Mouse (Mus musculus) lung, embryonic 14.5 days (tissue): ENCODE measurements around the gene Mapk12. TPM values are rescaled to one million over a fixed set of nuclear protein-coding genes. Genes with fewer than 3 reads are reported as not detected.

Source experiments
- ATAC-seq: fragments of 200-750 bp; cut with Nextera tagmentation; 2 replicates; pipeline ENCODE4 v1.8.0; 2017; ENCODE audit warnings: mild to moderate bottlenecking, moderate TSS enrichment, moderate library complexity; ENCODE audit not compliant: insufficient read depth
- DNase-seq: peaks from one replicate; pipeline ENCODE4 v3.0.0-alpha.2; 2015
- H3K27ac ChIP-seq: fragments of 300-500 bp; sonication (generic); 2 replicates; pipeline ENCODE4 v1.5.1; 2014; ENCODE audit warnings: low read depth, mild to moderate bottlenecking, moderate library complexity
- H3K27me3 ChIP-seq: fragments of 300-500 bp; sonication (generic); 2 replicates; pipeline ENCODE4 v1.6.1; 2014; ENCODE audit warnings: low read length, control low read depth; ENCODE audit not compliant: insufficient read depth
- H3K36me3 ChIP-seq: fragments of 300-500 bp; sonication (generic); 2 replicates; pipeline ENCODE4 v1.6.1; 2014; ENCODE audit warnings: control low read depth; ENCODE audit not compliant: insufficient read depth
- H3K4me1 ChIP-seq: fragments of 300-500 bp; sonication (generic); 2 replicates; pipeline ENCODE4 v1.6.1; 2014; ENCODE audit warnings: antibody characterized with exemption, control low read depth; ENCODE audit not compliant: insufficient read depth
- H3K4me2 ChIP-seq: fragments of 300-500 bp; sonication (generic); 2 replicates; pipeline ENCODE4 v1.6.1; 2014; ENCODE audit warnings: mild to moderate bottlenecking
- H3K4me3 ChIP-seq: fragments of 300-500 bp; sonication (generic); 2 replicates; pipeline ENCODE4 v1.5.1; 2014; ENCODE audit warnings: low read depth, low read length
- H3K9ac ChIP-seq: fragments of 300-500 bp; sonication (generic); 2 replicates; pipeline ENCODE4 v1.6.1; 2014
- H3K9me3 ChIP-seq: fragments of 300-500 bp; sonication (generic); 2 replicates; pipeline ENCODE4 v1.6.1; 2016; ENCODE audit warnings: low read depth, low read length, control low read depth
- CTCF ChIP-seq: IDR thresholded peaks from 2 replicates; pipeline ENCODE4 v1.5.1; 2016; ENCODE audit warnings: antibody characterized with exemption, low read depth
- WGBS: fragments of 180-500 bp; shearing (Covaris S2); extraction: QIAGEN DNeasy Blood & Tissue Kit; methylation state at CpG from one replicate; pipeline ENCODE4 v1.1.7; 2014; 5-methylcytosine and 5-hydroxymethylcytosine counted together
- polyA plus RNA-seq: library from polyadenylated mRNA; unstranded; fragments of >200 nt; fragmentation: Nextera tagmentation; extraction: Ambion mirVana; gene quantifications from 2 replicates; pipeline ENCODE4 v1.2.1, GENCODE M21; 2014

The Mapk12 gene
- polyA plus RNA-seq, 1 experiment from 2014 or later: 11.4 TPM

GRCm38 (mm10) chr15:89128382-89129350, 11.8 kb downstream of the Mapk12 start, which contains the start of gene Hdac10:
TSS of gene Hdac10 (minus strand) at chr15:89128700.
- DNase-seq (peak; percentile 90), ATAC-seq (peak; percentile 87)
- H3K4me2 ChIP-seq: peak within 1 kb of the TSS; percentile 79
- 0 out of 2 replicates have a peak, but pooled peaks cover 3% of the 10 kb centered on the region for H3K4me1 ChIP-seq
- H3K9ac ChIP-seq: peak within 1 kb of the TSS; percentile 57
- no peaks in the 10 kb centered on the region for H3K9me3 ChIP-seq
- H3K27ac ChIP-seq: peak within 1 kb of the TSS; percentile 71; the same call in 1 of the 2 replicates
- no peaks in the 10 kb centered on the region for H3K27me3 ChIP-seq
- TF ChIP-seq CTCF: peak; percentile 95
- H3K36me3 ChIP-seq: 0 out of 2 replicates have a peak, but pooled peaks cover 6% of the 10 kb centered on the region
- H3K4me3 ChIP-seq: peak within 1 kb of the TSS; percentile 51
- 3% methylated on average over 36 of the region's 36 CpGs for WGBS

- ATAC-seq: no peak
- no peak for DNase-seq
- H3K27ac ChIP-seq: no peak overlapping the region
- TF ChIP-seq CTCF: no peak
- H3K9ac ChIP-seq: peak overlapping the region; percentile 57; the same call in 1 of the 2 replicates
- 82% methylated on average over 8 of the region's 8 CpGs for WGBS
- 0 out of 2 replicates have a peak, but pooled peaks cover 3% of the 10 kb centered on the region for H3K4me1 ChIP-seq
- peak overlapping the region; percentile 51 for H3K4me3 ChIP-seq
- H3K27me3 ChIP-seq: no peaks in the 10 kb centered on the region
- no peaks in the 10 kb centered on the region for H3K9me3 ChIP-seq
- 0 out of 2 replicates have a peak, but pooled peaks cover 6% of the 10 kb centered on the region for H3K36me3 ChIP-seq
- peak overlapping the region; percentile 79 for H3K4me2 ChIP-seq
Observed at GRCm38 (mm10) chr15:89127364-89127940, 13.1 kb downstream of the Mapk12 start.

- Histone ChIP-seq H3K27me3 (no peaks in the 10 kb centered on the region), H3K4me3 (no peak overlapping the region), H3K4me1 (peaks cover 11% of the 10 kb centered on the region; the same call in 1 of the 2 replicates), H3K9me3 (no peaks in the 10 kb centered on the region), H3K4me2 (no peak overlapping the region), H3K9ac (no peak overlapping the region), H3K36me3 (0 out of 2 replicates have a peak, but pooled peaks cover 6% of the 10 kb centered on the region), H3K27ac (no peak overlapping the region)
- DNase-seq: no peak
- WGBS: 91% methylated on average over 8 of the region's 8 CpGs
- ATAC-seq: no peak
- TF ChIP-seq CTCF: no peak
Observed at GRCm38 (mm10) chr15:89126622-89127021, 13.9 kb downstream of the Mapk12 start.

GRCm38 (mm10) chr15:89125351-89125750, 15.2 kb downstream of the Mapk12 start:
- no peak for ATAC-seq
- Histone ChIP-seq H3K27me3 (no peaks in the 10 kb centered on the region), H3K9me3 (no peaks in the 10 kb centered on the region), H3K4me1 (peaks cover 11% of the 10 kb centered on the region; the same call in 1 of the 2 replicates), H3K4me3 (no peak overlapping the region), H3K9ac (no peak overlapping the region), H3K36me3 (0 out of 2 replicates have a peak, but pooled peaks cover 10% of the 10 kb centered on the region), H3K4me2 (no peak overlapping the region), H3K27ac (no peak overlapping the region)
- DNase-seq: no peak
- no peak for TF ChIP-seq CTCF
- WGBS: 93% methylated on average over 9 of the region's 9 CpGs

GRCm38 (mm10) chr15:89124312-89124711, 16.2 kb downstream of the Mapk12 start:
- DNase-seq: no peak
- Histone ChIP-seq H3K4me2 (no peak overlapping the region; the same call in 1 of the 2 replicates), H3K9me3 (no peaks in the 10 kb centered on the region), H3K9ac (no peak overlapping the region), H3K36me3 (peaks cover 17% of the 10 kb centered on the region; the same call in 1 of the 2 replicates), H3K4me1 (peaks cover 11% of the 10 kb centered on the region; the same call in 1 of the 2 replicates), H3K27me3 (no peaks in the 10 kb centered on the region), H3K27ac (no peak overlapping the region), H3K4me3 (no peak overlapping the region)
- no peak for ATAC-seq
- no peak for TF ChIP-seq CTCF
- WGBS: 83% methylated on average over 3 of the region's 3 CpGs

- peak; percentile 23; the same call in 1 of the 2 replicates for ATAC-seq
- Histone ChIP-seq H3K9ac (peak overlapping the region; percentile 72), H3K4me1 (peaks cover 11% of the 10 kb centered on the region; the same call in 1 of the 2 replicates), H3K27ac (peak overlapping the region; percentile 63), H3K27me3 (no peaks in the 10 kb centered on the region), H3K36me3 (peaks cover 22% of the 10 kb centered on the region), H3K4me2 (peak overlapping the region; percentile 82), H3K4me3 (peak overlapping the region; percentile 85), H3K9me3 (no peaks in the 10 kb centered on the region)
- peak; percentile 58 for DNase-seq
- TF ChIP-seq CTCF: peak; percentile 53
- 28% methylated on average over 11 of the region's 11 CpGs for WGBS
Observed at GRCm38 (mm10) chr15:89123595-89123994, 16.9 kb downstream of the Mapk12 start.
